Mouse (Mus musculus) layer of hippocampus, adult 9-10 months (tissue): ENCODE measurements around the gene Anapc7.

ENCODE experiments used
- DNase-seq: peaks from one replicate; pipeline ENCODE4 v3.0.0; 2022; ENCODE audit warnings: low spot score

The Anapc7 gene

DNA sequence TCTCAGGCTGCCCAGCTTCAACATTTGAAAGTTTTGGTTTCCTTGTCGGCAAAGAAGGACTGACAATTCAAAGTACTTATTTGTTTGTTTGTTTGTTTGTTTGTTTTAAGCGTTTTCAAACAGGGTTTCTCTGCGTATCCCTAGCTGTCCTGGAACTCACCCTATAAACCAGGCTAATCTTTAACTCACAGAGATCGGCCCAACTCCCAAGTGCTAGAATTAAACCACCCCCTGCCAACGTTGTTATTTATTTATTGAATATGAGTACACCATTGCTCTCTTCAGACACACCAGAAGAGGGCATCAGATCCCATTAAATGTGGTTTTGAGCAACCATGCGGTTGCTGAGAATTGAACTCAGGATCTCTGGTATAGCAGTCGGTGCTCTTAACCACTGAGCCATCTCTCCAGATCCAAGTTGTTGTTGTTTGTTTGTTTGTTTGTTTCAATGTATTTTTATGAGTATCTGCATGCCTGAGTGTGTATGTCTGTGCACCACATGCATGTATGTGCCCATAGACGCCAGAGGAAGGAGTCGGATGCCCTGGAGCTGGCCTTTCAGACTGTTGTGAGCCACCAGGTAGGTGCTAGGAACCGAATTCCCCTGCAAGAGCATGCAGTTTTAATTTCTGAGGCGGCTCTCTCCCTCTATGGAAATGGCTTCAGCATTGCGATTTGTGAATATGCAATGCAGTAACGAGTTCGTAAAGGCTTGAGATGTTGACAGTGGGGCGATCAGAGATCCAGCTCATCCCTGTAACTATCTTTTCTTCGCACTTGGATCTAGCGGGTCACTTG is at the start of gene Anapc7:
Gene Anapc7, plus strand, starts transcription at position 423 of the 798 bp plus-strand sequence.
- no peak for DNase-seq

DNA sequence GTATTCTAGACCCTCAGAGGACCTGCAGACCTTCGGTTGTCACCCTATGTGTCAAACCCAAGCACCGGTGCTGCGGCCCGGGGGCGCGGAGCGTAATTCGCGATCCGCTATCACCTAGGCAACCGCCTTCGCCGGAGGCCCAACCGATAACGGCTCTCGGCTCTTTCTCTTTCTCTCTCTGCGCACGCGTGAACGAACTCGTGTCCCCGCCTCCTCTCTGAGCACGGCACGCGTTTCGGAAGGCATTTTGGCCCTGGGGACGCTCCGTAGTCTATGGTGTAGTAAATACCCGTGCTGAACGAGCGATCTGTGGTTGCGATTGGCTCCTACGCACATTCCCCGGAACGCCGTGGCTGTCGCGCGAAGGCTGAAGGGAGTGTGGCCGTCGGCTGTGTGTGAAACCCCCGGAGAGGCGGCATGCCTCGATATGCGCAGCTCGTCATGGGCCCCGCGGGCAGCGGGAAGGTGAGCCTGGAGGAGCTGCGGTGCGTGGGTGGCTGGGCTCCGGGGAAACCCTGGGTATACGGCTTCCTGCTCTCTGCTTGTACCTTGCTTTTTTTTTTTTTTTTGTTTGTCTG is 49.2 kb upstream of the Anapc7 start, which contains the start of gene Fam216a:
Gene Fam216a, minus strand, starts transcription at position 173 of the 578 bp plus-strand sequence.
- peak; percentile 99 for DNase-seq

DNA sequence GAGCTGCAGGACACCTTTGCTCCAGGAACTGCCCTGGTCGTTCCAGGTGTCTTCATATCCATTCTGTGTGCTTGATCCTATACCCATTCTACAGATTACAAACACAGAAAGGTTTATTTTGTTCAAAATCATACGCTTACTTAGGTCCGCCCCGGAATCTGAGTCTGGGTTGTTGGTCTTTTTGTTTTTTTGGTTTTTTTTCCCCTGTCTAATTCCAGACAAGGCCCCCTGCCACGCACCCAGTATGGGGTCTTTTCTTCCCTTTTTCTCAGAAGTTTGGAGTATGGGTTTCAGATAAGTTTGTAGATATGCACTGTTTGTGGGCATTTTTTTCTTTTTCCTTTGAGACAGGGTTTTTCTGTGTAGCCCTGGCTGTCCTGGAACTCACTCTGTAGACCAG is 48.6 kb upstream of the Anapc7 start:
- DNase-seq, result no peak

DNA sequence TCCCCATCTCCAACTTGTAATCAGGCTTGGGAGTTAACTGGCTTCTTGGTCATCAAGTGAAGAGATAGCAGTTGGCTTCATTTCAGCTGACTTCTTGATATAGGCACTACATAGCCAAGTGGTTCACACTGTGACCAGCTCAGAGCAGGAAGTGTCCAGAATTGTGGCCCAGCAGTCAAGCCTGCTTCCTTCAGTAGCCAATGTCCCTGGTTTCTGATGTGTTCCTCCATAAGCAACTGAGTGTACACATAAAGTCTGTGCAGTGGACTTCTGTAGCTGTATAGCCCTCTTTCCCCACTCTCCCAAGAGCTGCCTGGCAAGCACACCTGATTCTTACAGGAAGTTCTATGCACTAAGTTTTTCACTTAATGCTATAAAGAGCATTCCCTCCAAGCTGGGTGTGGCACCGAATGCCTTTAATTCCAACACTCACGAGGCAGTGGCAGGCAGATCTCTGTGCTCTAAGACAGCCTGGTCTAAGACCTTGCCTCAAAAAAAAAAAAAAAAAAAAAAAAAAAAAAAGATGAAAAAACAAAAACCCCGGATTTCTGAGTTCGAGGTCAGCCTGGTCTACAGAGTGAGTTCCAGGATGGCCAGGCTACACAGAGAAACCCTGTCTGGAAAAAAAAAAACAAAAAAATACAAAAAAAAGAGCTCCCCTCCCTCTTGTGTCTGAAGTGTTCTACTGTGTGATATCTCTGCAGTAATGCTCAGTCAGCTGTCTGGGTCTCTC is 44.2 kb upstream of the Anapc7 start:
- DNase-seq, result no peak

DNA sequence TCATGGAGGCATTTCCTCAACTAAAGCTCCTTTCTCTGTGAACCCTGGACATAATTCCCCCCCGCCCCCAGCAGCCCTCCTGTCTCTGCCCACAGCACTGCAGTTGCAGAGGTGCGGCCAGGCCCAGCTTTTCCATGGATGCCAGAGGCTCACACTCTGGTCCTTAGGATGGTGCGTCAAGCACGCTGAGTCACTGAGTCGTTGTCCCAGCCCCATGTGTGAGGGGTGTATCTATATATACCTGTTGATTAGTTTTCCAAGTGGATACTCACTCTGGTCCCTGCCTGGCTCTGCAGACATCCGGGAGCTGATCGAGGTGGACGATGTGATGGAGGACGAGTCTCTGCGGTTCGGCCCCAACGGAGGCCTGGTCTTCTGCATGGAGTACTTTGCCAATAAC is 43.3 kb upstream of the Anapc7 start:
- DNase-seq, result no peak

DNA sequence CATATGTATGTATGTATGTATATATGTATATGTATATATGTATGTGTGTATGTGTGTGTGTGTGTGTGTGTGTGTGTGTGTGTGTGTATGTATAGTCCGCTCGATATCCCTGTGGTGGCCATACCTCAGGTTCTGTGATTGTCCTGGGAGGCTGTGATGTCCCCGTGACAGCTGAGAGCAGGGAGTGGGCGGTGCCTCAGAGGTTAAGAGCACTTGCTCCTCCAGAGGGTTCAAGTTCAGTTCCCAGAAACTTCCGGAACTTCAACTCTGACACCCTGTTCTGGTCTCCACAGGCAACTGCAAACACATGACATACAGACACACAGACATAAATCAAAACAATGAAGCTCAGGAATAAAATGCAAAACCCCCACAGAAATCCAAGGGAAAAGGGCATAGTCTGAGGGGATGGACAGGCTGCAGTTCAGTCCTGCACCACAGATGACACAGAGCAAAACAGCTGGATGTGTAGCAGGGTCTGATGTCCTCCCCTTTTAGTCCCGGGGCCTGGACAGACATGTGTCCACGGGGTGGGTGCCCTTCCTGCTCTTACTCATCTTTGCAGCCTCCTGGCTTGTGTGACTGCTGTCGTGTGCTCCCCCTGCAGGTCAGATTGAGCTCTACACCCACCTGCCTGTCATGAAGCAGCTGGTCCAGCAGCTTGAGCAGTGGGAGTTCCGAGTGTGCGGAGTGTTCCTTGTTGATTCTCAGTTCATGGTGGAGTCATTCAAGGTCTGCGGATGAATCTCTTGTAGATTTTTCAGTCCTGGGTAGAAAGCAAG is 41.9 kb upstream of the Anapc7 start:
- peak; percentile 83 for DNase-seq

DNA sequence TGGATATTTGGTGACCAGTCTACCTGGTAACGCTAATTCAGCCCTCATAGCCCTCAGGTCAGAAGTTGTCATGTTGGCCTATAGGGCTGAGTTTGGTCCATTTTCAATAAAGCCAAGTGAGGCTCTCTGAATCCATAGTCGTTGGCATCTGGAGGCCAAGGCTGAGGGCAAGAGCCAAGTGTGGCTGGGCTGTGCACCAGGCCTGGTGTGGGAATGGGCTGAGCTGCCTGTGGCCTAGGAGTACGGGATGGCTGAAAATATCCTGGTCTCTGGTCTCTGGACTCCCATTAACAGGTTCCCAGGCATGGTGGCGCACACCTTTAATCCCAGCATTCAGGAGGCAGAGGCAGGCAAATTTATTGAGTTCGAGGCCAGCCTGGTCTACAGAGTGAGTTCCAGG is 31.5 kb upstream of the Anapc7 start:
- DNase-seq, result no peak

DNA sequence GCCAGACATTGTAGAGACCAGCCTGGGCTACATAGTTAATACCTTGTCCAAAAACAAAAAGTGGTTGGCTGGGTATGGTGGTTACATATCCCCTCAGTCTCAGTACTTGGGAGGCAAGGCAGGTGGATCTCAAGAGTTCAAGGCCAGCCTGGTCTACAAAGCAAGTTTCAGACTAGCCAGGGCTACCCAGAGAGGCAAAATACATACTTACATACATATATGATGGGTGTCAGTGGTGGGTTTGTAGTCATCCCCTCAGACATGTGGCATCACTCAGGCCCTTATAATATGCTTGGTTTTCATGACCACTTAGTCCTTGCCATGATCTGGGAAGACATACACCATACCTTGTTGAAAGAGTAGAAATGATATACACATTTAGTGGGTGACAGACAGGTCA is 30.8 kb upstream of the Anapc7 start:
- DNase-seq, result no peak

DNA sequence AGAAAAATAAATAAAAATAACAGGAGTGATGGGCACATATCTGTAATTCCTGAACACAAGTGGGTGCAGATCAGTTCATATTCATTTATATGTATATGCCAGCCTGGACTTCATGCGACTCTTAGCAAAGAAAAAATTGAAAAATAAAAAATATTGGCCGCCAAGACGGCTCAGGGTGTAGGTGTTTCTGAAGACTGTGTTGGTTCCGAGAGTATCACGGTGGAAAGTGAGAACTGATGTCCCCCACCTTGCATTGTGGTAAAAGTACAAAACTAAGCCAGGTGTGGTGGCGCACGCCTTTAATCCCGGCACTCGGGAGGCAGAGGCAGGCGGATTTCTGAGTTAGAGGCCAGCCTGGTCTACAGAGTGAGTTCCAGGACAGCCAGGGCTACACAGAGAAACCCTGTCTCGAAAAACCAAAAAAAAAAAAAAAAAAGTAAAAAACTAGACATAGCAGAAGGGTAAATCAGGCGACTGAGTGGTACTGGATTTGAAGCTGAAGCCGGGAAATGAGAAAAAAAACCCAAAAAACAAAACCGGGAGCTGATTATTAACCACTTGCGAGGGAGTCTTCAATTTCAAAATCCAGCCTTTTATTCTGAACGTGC is 30.2 kb upstream of the Anapc7 start:
- no peak for DNase-seq

DNA sequence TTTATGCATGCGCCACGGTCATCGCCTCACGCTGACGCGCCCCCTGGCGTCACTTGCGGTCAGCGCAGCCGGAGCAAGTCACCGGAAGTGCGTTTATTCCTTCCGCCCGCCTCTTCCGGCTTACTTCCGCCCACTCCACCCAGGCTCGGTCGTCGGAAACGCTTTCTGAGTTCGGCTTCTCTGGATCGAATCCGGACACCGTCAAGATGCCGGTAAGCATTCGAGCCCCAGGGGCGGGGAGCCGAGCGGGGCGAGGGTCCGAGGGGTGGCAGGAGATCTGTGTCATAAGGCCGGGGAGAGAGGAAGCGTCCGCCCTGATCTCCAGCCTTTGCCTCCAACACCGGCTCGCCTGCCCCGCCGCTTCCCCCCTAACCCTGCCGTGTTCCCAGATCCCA is 29.7 kb upstream of the Anapc7 start, which contains the start of gene Arpc3:
Gene Arpc3, plus strand, starts transcription at position 93 of the 395 bp plus-strand sequence.
- peak; percentile 69 for DNase-seq

DNA sequence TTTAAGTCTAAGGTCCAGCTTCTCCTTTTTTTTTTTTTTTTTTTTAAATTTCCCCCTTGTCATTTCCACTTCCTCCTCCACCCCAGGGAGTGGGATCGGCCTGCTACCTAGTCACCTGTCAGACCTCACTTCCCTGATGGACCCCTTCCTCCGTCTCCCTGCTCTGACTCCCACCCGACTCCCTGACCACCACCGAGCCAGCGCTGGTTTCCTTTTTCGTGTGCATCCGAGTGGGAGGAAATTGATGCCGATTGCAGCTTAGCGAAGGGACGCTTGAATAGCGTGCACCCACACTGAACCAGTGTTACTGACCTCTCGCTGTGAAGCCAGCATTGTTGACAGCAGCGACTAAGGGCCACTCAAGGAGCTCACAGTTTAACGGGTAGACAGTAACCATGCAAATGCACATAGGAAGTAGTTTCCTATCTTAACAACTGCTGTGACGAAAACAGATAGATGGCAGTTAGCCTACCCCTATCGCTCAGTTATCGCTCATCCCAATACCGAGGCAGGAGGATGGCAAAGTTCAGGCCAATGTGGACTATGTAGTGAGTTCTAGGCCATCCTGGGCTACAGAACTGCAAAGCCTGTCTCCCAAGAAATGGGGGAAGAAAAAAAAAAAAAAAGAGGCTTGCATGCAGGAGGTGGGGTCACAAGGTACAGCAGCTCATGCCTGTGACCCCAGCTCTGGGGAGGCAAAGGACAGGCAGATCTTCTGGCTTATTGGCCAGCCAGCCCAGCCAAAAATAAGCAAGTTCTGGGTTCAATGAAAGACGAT is 29.1 kb upstream of the Anapc7 start:
- no peak for DNase-seq

DNA sequence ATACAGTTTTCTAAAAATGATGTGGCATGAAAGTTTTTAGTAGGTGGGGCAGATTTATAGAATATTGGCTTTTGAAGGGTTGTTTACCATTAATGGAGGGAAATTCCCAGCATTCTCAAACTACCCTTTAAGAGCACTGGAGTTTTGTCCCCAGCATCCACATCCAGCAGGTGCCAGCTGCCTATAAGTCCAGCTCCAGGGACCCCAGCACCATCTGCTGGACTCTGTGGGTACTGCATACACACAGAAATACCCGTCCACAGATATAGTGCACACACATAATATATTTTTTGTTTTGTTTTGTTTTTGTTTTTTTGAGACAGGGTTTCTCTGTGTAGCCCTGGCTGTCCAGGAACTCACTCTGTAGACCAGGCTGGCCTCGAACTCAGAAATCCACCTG is 27.6 kb upstream of the Anapc7 start:
- DNase-seq, result no peak

DNA sequence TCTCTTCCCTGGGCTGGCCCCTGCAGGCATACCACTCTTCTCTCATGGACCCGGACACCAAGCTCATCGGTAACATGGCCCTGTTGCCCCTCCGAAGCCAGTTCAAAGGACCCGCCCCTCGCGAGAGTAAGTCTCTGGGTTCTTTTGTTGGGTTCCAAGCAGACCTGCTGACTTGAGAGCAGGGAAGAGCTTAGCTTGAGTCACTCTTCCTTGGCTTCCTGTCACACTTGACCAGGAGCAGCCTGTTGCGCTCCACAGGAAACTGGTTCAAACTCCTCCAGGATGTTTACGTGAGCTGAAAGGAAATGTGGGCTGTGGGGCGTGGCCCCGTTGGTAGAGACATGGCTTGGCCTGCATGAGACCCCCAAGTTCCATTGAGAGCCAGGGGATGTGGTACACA is 24.7 kb upstream of the Anapc7 start:
- no peak for DNase-seq

DNA sequence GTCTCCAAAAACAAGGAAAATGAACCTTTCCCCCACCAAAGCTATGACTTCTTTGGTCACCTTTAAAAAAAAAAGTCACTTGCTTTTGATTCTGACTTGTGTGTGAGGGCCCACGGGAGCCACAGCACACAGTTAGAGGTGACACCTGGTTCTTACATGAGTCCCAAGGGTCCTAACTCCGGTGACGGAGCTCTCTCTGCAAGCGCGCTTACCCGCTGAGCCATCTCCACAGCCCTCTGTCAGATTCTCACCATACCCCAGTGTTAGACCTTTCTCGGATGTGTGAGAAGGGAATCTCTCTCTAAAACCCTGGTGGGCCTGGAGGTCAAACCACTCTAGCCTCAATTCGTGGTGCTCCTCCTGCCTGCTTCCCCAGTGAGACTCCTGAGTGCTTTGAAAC is 24.0 kb upstream of the Anapc7 start:
- no peak for DNase-seq

DNA sequence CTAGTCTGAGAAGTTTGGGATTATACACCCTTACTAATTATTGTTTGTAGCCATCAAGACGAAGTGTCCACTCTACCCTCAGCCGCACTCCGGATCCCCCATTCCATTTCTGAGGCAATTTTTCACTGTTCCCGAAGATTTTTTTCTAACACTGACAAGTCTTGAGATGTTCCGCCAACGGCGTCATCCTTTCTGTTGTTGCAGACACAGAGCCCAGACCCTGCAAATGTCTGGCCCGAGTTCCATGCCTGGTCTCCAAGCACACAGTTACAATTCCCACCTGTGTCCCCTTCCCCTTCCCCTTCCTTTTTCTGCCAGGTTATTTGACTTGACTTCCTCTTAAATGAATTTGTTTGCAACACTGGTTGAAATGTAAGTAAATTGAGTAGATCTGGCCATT is 21.6 kb upstream of the Anapc7 start:
- no peak for DNase-seq

DNA sequence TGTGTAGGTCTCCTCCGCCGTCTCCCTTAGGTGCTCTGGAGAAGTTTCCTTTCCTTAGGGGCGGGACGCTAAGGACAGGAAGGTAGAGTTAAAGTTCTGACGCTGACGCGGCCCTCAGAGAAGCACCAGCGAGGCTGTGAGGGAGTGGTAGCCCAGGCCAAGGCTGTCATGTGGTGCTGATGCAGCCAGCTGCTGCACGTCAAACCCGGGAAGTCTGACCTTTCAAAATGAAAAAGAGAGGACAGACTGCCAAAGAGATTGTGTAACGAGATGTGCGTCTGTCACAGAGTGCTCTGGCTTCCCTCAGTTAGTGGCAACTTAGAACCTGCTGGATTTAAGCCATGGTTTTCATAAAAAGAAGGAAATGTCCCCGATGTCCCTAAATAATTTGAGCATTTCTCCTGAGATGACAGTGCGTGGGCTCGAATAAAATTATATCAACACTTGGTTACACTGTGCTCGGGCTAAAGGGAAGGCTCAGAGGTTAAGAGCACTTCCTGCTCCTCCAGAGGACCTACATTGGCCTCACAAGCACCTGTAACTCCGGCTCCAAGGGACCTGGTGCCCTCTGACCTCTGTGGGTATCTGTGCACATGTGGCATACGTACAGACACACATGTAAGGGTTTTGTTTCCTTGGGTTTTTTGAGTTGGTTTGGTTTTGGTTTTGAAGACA is 20.7 kb upstream of the Anapc7 start:
- DNase-seq, result no peak

DNA sequence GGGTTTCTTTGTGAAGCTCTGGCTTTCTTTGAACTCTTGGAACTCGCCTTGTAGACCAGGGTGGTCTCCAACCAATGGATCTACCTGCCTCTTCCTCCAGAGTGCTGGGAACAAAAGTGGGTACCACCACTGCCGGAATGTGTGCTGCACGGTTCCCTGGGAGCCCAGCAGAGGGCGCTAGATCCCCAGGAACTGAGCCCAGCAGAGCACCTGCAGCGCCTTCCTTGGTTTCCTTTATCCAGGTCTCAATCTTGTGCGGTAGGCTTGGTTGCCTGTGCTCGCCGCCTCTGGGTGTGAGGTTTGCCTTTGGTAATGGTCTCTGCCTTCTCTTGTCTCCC is 20.2 kb upstream of the Anapc7 start:
- no peak for DNase-seq

DNA sequence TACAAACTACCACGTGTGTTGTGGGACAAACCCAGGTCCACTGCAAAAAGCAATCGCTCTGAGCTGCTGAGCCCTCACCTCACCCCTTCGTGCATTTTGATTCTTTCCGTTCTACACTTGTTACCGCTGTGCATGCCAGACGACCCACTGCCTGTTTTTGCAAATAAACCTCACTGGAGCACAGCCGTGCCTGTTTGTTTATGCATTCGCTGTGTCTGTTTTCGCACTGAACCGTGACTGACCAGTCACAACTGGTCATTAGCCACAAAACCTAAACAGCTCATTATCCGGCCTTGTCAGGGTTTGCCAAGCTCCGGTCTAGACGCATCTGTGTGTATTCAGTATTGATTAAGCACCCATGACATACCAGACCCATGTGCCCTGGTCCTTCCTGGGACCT is 19.3 kb upstream of the Anapc7 start:
- no peak for DNase-seq

DNA sequence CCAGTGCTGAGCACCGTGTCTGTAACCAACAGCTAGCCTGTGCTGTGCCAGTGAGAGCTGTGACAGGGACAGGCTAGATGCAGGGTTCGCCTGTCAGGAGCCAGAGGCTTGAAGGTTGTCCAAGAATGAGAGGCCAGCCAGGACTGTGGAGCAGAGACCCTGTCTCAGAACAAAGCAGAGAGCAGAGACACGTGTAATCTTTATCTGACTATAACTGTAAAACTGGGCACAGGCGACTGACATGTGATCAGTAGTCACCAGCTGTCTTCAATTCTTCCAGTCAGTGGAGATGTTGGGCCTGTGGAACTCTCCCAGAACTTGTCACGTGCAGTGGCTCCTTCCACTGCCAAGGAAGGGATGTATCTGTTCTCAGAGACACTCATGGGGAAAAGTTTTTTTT is 18.7 kb upstream of the Anapc7 start:
- DNase-seq, result no peak

DNA sequence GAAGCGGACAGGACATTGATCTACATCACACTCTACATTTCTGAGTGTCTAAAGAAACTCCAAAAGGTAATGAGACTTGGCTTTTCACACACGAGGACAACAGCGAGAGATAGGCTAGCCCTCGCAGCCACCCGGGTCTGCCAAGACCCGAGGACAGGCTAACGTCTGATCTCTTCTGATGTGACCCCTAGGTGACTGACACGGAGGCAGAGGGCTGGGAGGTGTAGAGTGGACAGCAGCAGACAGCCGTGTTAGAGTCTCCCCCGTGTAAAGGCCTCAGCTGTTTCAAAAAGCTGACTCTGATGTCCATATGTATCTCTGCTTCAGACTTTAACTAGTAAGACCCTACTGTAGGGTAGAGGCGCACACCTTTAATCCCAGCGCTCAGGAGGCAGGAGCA is 18.1 kb upstream of the Anapc7 start:
- no peak for DNase-seq

DNA sequence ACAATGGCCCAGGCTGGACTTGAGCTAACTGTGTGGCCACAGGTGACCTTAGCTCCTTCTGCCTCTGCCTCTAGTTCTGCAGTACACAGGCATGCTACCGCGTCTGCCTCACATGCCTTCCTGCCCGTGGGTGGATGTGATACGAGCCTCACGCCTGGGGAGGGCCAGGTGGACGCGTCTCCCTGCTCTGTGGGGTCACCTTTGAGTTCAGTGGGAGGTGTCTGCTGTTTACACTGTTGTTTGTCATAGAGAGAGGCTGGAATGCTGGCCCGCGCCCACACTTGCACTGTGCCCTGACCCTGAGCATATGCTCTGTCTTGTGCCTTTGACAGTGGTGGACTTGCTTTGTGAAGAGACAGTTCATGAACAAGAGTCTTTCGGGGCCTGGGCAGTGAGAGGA is 16.0 kb upstream of the Anapc7 start:
- no peak for DNase-seq
